Mouse (Mus musculus): ENCODE measurements around the gene Stx5a. TPM values are rescaled to one million over a fixed set of nuclear protein-coding genes. Genes with fewer than 3 reads are reported as not detected.

Gene Stx5a
- polyA plus RNA-seq (2012; ENCODE audit: insufficient read depth, insufficient read length, missing spikeins) = 84.2 and 100 TPM in 2 replicates

- H3K27ac ChIP-seq (ENCODE audit: insufficient read depth, low read depth, low read length) = peak within 1 kb of the TSS; percentile 93
- peak within 1 kb of the TSS; percentile 98 for H3K4me3 ChIP-seq (ENCODE audit: insufficient read depth, low read length)
- H3K4me1 ChIP-seq (ENCODE audit: control insufficient read depth, insufficient read depth, low read length) = peaks cover 16% of the 10 kb centered on the region
- TF ChIP-seq POLR2A (IDR thresholded peaks at IDR 0.05; ENCODE audit: borderline replicate concordance, low read depth, low read length) = no peak
- TF ChIP-seq CTCF (IDR thresholded peaks at IDR 0.05; ENCODE audit: low read depth, low read length) = no peak
Measured at GRCm38 (mm10) chr19:8741243-8741869, at the start of gene Stx5a. Gene Stx5a, plus strand, starts transcription at chr19:8741413.

- TF ChIP-seq POLR2A (IDR thresholded peaks at IDR 0.05; ENCODE audit: borderline replicate concordance, low read depth, low read length) = no peak
- no peak for TF ChIP-seq CTCF (IDR thresholded peaks at IDR 0.05; ENCODE audit: low read depth, low read length)
- no peaks in the 10 kb centered on the region for H3K4me1 ChIP-seq (ENCODE audit: control insufficient read depth, insufficient read depth, low read length)
- H3K4me3 ChIP-seq (ENCODE audit: insufficient read depth, low read length) = no peak overlapping the region
Measured at GRCm38 (mm10) chr19:8691871-8692539, 49.2 kb upstream of the Stx5a start.

DNA sequence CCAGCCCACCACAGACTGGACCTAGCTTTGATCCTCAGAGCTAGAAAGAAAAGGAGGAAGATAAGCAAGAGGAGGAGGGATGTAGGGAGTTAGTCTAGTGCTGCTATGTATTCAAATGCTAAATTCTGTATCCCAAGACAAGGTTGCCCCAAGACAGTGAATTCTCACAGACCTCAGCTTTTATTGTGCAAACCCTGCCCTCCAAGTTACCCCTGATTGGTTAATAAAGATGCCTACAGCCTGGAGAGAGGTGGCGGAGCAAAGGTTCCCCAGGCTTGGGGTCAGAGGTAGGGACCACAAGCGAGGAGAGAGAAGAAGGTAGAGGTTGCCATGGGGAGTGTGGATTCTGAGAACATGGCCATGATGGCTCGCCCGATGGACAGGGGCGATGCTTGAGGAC, 48.5 kb upstream of the Stx5a start:
- H3K4me1 ChIP-seq (ENCODE audit: control insufficient read depth, insufficient read depth, low read length) = no peaks in the 10 kb centered on the region
- no peak overlapping the region for H3K4me3 ChIP-seq (ENCODE audit: insufficient read depth, low read length)
- no peak overlapping the region for H3K27ac ChIP-seq (ENCODE audit: insufficient read depth, low read depth, low read length)
- TF ChIP-seq POLR2A (IDR thresholded peaks at IDR 0.05; ENCODE audit: borderline replicate concordance, low read depth, low read length) (no peak), CTCF (IDR thresholded peaks at IDR 0.05; ENCODE audit: low read depth, low read length) (no peak)

More at GRCm38 (mm10) chr19:8691871-8692539, 49.2 kb upstream of the Stx5a start:
- no peak overlapping the region for H3K27ac ChIP-seq (ENCODE audit: insufficient read depth, low read depth, low read length)

DNA sequence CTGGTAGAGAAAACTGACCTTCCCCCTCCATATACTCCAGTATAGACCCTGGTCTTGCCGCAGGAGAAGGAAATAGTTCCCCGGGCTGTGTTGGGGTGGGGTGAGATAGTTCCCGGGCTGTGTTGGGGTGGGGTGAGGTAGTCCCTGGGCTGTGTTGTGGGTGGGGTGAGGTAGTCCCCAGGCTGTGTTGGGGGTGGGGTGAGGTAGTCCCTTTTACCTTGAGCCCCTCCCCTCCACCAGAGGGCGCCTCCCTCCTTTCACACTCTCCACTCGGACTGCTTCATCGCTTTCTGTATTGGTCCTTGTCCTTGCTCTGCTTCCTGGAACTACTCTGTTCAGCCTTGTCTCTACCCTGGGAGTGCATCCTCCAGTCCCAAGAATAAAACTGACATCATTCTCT, 45.9 kb upstream of the Stx5a start:
- TF ChIP-seq POLR2A (IDR thresholded peaks at IDR 0.05; ENCODE audit: borderline replicate concordance, low read depth, low read length) (no peak), CTCF (IDR thresholded peaks at IDR 0.05; ENCODE audit: low read depth, low read length) (peak; percentile 33)
- no peak overlapping the region for H3K27ac ChIP-seq (ENCODE audit: insufficient read depth, low read depth, low read length)
- H3K4me1 ChIP-seq (ENCODE audit: control insufficient read depth, insufficient read depth, low read length) = no peaks in the 10 kb centered on the region
- no peak overlapping the region for H3K4me3 ChIP-seq (ENCODE audit: insufficient read depth, low read length)

DNA sequence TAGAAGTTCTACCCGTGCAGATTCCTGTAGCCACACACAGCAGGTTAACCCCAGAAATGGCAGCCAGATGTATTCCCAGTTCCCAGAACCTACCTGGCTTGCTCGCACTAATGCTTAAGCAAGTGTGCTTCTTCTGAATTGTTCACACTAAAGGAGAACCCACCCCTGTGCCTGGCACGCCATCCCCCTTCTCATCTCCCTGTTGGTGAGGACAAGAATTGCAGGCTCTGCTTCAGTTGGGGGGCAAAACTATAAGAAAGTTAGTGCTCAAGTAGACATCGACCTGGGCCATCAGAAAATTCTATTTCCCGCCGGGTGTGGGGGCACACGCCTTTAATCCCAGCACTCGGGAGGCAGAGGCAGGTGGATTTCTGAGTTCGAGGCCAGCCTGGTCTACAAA, 41.6 kb upstream of the Stx5a start:
- no peak overlapping the region for H3K27ac ChIP-seq (ENCODE audit: insufficient read depth, low read depth, low read length)
- 0 out of 2 replicates have a peak, but pooled peaks cover 2% of the 10 kb centered on the region for H3K4me1 ChIP-seq (ENCODE audit: control insufficient read depth, insufficient read depth, low read length)
- H3K4me3 ChIP-seq (ENCODE audit: insufficient read depth, low read length) = no peak overlapping the region
- TF ChIP-seq CTCF (IDR thresholded peaks at IDR 0.05; ENCODE audit: low read depth, low read length) (no peak), POLR2A (IDR thresholded peaks at IDR 0.05; ENCODE audit: borderline replicate concordance, low read depth, low read length) (no peak)

GRCm38 (mm10) chr19:8702458-8702857, 38.8 kb upstream of the Stx5a start:
- 0 out of 2 replicates have a peak, but pooled peaks cover 2% of the 10 kb centered on the region for H3K4me1 ChIP-seq (ENCODE audit: control insufficient read depth, insufficient read depth, low read length)
- no peak overlapping the region for H3K27ac ChIP-seq (ENCODE audit: insufficient read depth, low read depth, low read length)
- TF ChIP-seq POLR2A (IDR thresholded peaks at IDR 0.05; ENCODE audit: borderline replicate concordance, low read depth, low read length) (no peak), CTCF (IDR thresholded peaks at IDR 0.05; ENCODE audit: low read depth, low read length) (no peak)
- H3K4me3 ChIP-seq (ENCODE audit: insufficient read depth, low read length) = no peak overlapping the region

DNA sequence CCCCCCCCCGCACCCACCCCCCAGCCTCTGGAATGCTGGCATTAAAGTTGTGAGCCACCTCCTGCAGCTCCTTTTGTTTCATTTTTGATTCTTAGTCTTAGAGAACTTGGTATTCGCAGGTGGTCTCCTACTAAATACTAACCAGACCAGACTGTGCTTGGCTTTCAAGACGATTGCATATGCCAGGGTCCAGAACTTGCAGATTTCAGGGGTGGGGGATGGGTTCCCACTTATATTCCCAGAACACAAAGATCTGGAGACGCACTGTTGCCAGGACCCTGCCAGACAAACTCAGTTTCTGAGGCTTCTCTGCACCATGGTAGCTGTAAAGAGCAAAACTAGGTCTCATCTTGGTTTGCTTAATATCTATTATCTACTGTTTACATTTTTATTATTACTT, 37.6 kb upstream of the Stx5a start:
- Histone ChIP-seq H3K27ac (ENCODE audit: insufficient read depth, low read depth, low read length) (no peak overlapping the region), H3K4me3 (ENCODE audit: insufficient read depth, low read length) (no peak overlapping the region), H3K4me1 (ENCODE audit: control insufficient read depth, insufficient read depth, low read length) (0 out of 2 replicates have a peak, but pooled peaks cover 2% of the 10 kb centered on the region)
- no peak for TF ChIP-seq CTCF (IDR thresholded peaks at IDR 0.05; ENCODE audit: low read depth, low read length)
- TF ChIP-seq POLR2A (IDR thresholded peaks at IDR 0.05; ENCODE audit: borderline replicate concordance, low read depth, low read length) = no peak

DNA sequence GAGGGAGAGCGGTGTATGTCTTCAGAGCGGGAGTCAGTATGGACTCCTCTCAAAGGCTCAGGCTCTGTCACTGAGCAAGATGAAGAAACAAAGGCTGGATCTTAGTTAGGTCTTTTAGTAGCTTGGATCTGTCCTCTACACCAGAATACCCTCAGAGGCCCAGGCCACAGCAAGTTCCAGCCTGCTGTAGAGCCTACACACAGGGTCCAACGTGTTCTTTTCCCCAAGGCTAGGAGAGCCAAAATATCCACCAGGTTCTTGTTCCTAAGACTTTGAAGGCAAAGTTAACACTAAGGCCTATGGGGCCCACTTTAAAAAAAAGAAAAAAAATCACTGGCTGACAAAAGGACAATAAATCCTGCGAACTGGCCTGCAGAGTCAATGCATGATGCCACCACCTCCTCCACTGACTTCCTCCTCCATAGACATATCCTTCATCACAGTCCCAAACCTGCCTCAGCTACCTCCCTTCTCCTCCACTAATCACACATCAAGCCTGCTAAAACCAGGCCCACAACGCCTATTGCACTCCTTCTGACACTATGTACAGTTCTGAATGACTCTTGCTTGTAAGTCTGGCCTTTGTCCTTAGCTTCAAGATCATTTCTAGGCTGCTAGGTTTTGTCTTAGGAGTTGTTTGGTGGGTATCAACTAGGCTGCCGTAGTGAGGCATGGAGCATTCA, 36.0 kb upstream of the Stx5a start:
- TF ChIP-seq POLR2A (IDR thresholded peaks at IDR 0.05; ENCODE audit: borderline replicate concordance, low read depth, low read length) = no peak
- TF ChIP-seq CTCF (IDR thresholded peaks at IDR 0.05; ENCODE audit: low read depth, low read length) = no peak
- no peak overlapping the region for H3K4me3 ChIP-seq (ENCODE audit: insufficient read depth, low read length)
- peaks cover 7% of the 10 kb centered on the region; the same call in 1 of the 2 replicates for H3K4me1 ChIP-seq (ENCODE audit: control insufficient read depth, insufficient read depth, low read length)

GRCm38 (mm10) chr19:8706132-8706667, 35.0 kb upstream of the Stx5a start:
- H3K4me3 ChIP-seq (ENCODE audit: insufficient read depth, low read length) = no peak overlapping the region
- H3K27ac ChIP-seq (ENCODE audit: insufficient read depth, low read depth, low read length) = no peak overlapping the region
- H3K4me1 ChIP-seq (ENCODE audit: control insufficient read depth, insufficient read depth, low read length) = peaks cover 14% of the 10 kb centered on the region; the same call in 1 of the 2 replicates
- no peak for TF ChIP-seq CTCF (IDR thresholded peaks at IDR 0.05; ENCODE audit: low read depth, low read length)
- TF ChIP-seq POLR2A (IDR thresholded peaks at IDR 0.05; ENCODE audit: borderline replicate concordance, low read depth, low read length) = no peak

More for the DNA sequence above, 36.0 kb upstream of the Stx5a start:
- H3K27ac ChIP-seq (ENCODE audit: insufficient read depth, low read depth, low read length) = no peak overlapping the region
